Mouse (Mus musculus) right cerebral cortex, postnatal 4 days (tissue): ENCODE measurements at regions not wholly inside any gene's neighbourhood (a gene's known extent, or its start where the extent isn't known, plus 50 kb on each side); places are given as distances from the start of the nearest gene placed in this dataset.

ENCODE experiments used
- DNase-seq: peaks from one replicate; pipeline ENCODE4 v3.0.0-alpha.2; 2022

GRCm38 (mm10) chr9:66646226-66646625 is 53.3 kb upstream of the Usp3 start:
- peak; percentile 91 for DNase-seq

- peak; percentile 15 for DNase-seq
Measured at GRCm38 (mm10) chr9:66651306-66651705, 58.4 kb upstream of the Usp3 start.

DNA sequence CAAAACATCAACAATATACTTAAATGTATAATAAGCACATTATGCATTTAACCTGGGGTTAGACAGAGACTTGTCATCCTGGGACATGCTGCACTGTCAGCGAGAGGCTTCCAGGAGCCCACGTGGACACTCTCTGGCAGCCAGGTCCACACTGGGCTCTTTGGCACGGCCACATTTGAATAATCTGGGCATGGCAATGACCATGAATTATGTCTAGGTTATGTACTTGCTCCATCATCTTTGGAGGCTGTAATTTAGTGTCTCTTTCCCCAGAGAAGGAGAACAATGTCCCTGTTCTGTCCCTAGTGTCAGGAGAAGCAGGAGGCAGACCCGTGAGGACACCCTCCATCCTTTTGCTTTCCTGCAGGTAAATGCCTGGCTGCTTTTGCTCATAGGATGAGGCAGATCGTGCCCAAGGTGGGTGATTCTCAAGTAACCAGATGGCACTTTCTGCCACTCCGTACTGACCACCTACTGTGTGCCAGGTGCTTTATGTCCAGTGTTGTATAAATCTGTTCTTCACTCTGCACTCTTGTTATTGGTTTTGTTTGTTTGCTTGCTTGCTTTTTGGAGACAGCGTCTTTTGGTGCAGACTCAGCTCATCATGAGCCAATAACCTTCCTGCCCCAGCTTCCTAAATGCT is 56.2 kb upstream of the Car12 start:
- DNase-seq, result no peak

- DNase-seq, result no peak
Measured at GRCm38 (mm10) chr9:66658707-66659242, 54.7 kb upstream of the Car12 start.

DNA sequence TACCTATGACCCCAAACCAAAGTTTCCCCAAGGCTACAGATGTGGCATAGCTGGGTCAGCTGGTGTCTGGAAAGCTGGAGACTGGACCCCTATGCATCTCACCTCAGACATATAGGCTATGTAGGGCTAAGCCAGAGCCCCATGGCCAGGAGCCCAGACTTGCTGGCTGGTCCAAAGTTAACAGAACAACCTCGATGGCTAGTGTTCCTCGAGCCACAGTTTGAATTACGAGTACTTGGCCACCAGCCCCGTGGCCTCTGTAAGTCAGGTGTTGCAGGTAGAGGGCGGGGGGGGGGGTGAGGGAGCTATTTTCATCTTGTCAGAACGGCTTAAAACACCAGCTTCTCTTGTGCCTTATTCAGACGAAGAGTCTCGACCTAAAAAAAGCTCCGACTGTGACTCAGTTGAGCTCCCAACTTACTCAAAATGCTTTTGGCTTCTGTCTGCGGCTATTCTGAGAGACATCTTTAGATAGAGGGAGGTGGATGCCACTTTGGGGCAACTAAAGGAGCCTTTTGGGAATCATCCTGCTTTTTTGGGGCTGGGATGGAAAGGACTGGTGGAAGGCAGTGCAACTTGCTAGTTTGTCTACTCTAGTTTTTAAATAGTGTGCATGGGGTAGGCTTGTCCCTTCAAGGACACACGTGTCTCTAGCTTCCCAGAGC is 53.6 kb upstream of the Car12 start:
- no peak for DNase-seq

GRCm38 (mm10) chr9:66661596-66661995 is 51.9 kb upstream of the Car12 start:
- DNase-seq, result no peak

DNA sequence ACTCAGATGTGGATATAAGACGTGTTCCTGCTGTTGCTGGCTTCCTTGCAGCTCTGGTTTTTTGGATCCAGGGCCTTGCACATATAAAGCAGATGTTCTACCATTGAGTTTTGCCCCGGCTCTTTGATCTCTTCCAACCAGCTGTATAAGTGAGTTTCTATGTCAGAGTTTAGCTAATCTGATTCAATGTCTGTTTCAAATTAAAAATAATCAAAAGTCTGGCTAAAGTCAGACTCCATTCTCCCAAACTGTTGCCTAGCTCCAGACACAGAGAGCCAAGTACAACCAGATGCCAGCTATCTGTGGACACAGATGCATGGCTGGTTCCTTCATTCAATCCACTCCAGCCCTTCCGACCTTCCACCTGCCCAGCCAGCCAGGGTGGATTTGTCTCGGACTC is 51.0 kb upstream of the Car12 start:
- no peak for DNase-seq
